Mouse (Mus musculus) testis, postnatal 10 days (tissue): ENCODE measurements at regions not wholly inside any gene's neighbourhood (a gene's known extent, or its start where the extent isn't known, plus 50 kb on each side); places are given as distances from the start of the nearest gene placed in this dataset.

Source experiments
- DNase-seq: peaks from one replicate; pipeline ENCODE4 v3.0.0; 2021; ENCODE audit warnings: low spot score

- DNase-seq: no peak
These were observed 362.4 kb upstream of the Gm38303 start for GRCm38 (mm10) chr3:10697698-10698452.

- no peak for DNase-seq
These were observed 350.0 kb upstream of the Gm38303 start for GRCm38 (mm10) chr3:10685501-10685951.

DNA sequence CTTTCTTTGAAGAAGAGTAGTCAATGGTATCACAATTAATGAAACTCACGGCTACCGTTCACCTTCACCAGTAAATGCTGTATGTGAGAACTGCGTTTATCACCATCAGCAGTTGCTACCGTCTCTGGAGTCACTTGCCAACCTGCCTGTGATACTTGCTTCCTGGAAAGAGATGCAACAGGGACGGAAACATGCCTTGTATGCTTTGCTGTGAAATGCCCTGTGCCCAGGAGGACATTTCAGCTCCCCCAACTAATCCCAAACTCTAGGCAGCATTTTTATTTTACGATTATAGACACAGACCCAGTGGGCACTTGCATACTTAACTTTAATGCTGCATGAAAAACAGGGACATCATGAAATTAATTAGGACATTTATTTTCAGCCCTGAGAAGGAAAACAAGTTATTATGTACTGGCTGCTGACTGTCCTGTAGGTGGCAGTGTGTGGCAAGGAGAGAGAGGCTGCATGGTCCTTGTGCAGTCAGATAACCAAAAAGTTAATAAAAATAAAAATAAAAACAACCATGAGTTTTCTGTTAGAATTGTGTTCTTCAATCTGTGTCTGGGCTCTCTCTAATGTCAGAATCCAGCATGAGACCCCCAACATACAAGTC is 349.5 kb upstream of the Gm38303 start:
- peak; percentile 61 for DNase-seq

DNA sequence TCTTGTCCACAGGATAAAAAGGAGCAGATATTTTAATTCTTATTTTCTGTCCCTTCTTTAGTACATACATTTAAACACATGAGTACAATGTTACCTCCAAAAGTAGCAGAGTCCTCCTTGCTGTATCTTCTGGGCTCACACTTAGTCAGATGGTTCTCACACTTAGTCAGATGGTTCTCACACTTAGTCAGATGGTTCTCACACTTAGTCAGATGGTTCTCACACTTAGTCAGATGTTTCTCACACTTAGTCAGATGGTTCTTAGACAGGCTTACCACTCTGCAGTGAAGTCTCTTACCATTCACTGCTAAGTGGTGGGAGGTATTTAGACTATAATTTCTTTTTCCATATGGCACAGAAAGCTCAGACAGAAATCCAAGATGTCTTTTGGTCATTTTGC is 346.5 kb upstream of the Gm38303 start:
- no peak for DNase-seq

DNA sequence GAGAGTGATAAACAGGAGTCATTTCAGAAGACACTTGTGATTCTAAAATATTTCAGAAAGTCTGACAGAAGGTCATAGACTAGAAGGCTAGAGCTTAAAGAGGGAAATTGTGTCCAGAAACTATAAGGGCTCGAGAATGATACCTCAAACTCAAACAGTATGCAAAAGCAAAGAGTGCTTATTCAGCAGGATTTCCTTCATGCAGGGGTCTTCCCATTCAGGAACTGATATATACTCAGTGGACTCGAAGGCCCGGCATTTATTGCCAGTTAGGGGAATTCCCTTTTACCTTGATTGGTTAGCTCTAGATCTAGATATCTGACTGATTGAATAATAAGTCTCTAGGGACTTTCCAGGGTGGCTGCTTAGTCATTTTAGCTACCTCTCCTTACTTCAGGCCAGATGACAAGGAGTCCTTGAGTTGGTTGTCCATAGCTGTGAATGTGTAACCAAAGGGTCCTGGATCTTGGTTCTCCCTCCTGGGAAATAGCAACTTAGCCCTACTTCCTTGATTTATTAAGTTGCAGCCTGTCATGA is 312.6 kb upstream of the Gm38303 start:
- no peak for DNase-seq
